Mouse (Mus musculus): Measurements from ENCODE around the gene Glrx5.

DNA sequence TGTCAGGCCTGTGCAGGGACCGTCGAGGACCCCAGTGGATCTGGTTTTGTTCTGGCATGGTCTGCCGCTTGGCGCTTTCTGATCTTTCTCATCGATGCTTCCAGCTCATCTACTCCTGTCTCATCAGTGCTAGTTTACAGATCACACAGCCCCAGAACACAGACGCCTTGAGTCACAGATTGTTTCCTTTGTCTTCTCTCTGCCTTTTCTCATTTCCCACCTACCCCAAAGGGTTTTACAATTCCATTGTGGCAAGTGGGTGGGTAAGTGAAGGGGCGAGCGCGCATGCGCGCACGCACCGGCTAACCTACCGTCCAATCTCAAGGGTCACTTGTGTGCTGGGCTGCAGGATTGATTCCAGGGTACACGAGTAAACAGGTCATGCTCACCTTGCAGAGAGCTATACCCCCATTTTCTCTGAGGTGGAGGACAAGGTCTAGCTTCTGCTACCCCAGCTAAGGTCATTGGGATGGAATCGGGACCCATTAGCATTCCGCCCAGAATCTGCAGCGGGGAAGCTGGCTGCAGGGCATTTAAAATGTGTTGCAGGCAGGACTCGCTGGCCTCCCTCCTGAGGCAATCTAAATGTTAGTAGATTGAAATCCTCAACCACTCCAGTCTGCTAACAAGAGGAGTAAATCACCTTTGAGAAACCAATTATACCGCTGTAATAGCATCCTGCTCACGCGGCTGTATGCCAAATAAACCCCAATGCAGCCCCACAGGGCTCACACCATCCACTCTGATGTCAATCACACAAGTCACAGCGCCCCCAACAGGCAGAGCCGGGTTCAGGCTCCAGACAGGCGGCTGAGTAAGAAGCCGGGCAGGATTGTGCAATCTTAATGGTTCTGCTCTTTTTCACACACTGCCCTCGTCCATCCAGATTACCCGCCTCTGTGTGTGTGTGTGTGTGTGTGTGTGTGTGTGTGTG lies 31.0 kb downstream of the Glrx5 start:
- TF ChIP-seq POLR2A (IDR thresholded peaks at IDR 0.05; ENCODE audit: borderline replicate concordance, low read depth, low read length), result no peak
- no peak; the same call in 1 of the 2 replicates for TF ChIP-seq CTCF (IDR thresholded peaks at IDR 0.05; ENCODE audit: low read depth, low read length)
